Mouse (Mus musculus): ENCODE measurements around the gene Cep83. TPM values are rescaled to one million over a fixed set of nuclear protein-coding genes. Genes with fewer than 3 reads are reported as not detected.

Gene Cep83
- polyA plus RNA-seq, 1 experiment: 26.7 TPM

- Histone ChIP-seq H3K27ac (ENCODE audit: insufficient read depth, low read length) (no peak overlapping the region), H3K4me3 (replicated peaks; ENCODE audit: insufficient read depth, low read depth, low read length) (peak overlapping the region; percentile 21), H3K4me1 (ENCODE audit: control insufficient read depth, insufficient read depth, low read length) (peaks cover 2% of the 10 kb centered on the region), H3K27me3 (ENCODE audit: control insufficient read depth, insufficient read depth, low read length) (no peaks in the 10 kb centered on the region)
- TF ChIP-seq CTCF (IDR thresholded peaks at IDR 0.05; ENCODE audit: borderline replicate concordance, insufficient read depth, low read depth, low read length): no peak
- no peak for TF ChIP-seq POLR2A (IDR thresholded peaks at IDR 0.05; ENCODE audit: borderline replicate concordance, insufficient read depth, low read length)
- peak; percentile 54 to 57 for DNase-seq
- 6% methylated on average over 6 of the region's 6 CpGs for WGBS
Measured at GRCm38 (mm10) chr10:94829407-94829806, 141.0 kb downstream of the Cep83 start.

- H3K4me3 ChIP-seq (replicated peaks; ENCODE audit: insufficient read depth, low read depth, low read length): no peak overlapping the region
- no peak for TF ChIP-seq CTCF (IDR thresholded peaks at IDR 0.05; ENCODE audit: borderline replicate concordance, insufficient read depth, low read depth, low read length)
- TF ChIP-seq POLR2A (IDR thresholded peaks at IDR 0.05; ENCODE audit: borderline replicate concordance, insufficient read depth, low read length): no peak
- 86% methylated on average over 9 of the region's 9 CpGs for WGBS
- DNase-seq: no peak
- no peaks in the 10 kb centered on the region for H3K27me3 ChIP-seq (ENCODE audit: control insufficient read depth, insufficient read depth, low read length)
- no peaks in the 10 kb centered on the region for H3K4me1 ChIP-seq (ENCODE audit: control insufficient read depth, insufficient read depth, low read length)
- H3K27ac ChIP-seq (ENCODE audit: insufficient read depth, low read length): no peak overlapping the region
Measured at GRCm38 (mm10) chr10:94835874-94836273, 147.4 kb downstream of the Cep83 start.
